Mouse (Mus musculus) MEL-GATA-1-ER (cell line): Measurements from ENCODE around the gene Med26.

ENCODE experiments used
- DNase-seq: peaks from one replicate; pipeline ENCODE4 v3.0.0-alpha.2; 2012; ENCODE audit warnings: low read depth; ENCODE audit errors: extremely low read depth

Gene Med26

DNA sequence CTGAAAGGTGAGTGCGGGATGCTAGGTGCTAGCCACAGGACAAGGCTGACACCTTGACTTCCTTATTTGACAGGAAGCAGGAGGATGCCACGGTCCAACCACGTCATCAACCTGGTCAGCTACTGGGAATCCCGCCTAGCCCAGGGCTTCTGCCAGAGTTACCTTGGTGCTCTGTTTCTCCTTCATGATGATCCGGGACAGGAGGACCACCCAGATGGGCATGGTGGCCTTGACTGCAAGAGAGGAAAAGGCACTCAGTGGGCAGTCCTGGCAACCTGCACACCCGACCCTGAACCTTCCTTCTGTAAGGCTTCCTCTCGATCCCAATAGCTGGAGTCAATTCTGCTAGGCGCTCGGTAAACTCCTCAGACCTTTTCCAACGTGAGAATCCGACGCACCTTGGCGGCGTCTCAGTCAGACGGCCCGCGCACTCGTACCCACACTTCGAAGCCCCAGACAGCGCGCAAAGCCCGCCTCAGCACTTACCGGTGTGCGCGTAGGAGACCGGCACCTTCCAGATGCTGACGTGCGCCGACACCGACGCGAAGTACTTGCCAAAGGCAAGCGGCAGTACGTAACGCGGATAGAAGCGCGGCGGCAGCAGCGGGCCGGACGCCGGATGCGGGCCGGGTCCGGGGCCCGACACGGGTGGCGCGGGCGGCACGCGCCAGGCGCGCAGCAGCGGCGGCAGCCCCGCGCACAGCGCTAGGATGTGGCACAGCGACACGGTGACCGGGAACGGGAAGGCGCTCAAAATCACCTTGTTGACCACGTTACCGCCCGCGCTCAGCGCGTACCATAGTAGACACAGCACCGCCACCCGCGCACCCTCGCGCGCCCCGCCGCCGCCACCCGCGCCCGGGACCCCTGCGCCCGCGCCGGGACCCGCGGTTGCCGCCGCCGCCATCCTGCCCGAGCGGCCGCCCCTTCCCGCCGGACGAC is 56.1 kb downstream of the Med26 start, which contains the start of gene Slc35e1:
Gene Slc35e1, minus strand, starts transcription at position 935 of the 942 bp plus-strand sequence.
- no peak for DNase-seq

DNA sequence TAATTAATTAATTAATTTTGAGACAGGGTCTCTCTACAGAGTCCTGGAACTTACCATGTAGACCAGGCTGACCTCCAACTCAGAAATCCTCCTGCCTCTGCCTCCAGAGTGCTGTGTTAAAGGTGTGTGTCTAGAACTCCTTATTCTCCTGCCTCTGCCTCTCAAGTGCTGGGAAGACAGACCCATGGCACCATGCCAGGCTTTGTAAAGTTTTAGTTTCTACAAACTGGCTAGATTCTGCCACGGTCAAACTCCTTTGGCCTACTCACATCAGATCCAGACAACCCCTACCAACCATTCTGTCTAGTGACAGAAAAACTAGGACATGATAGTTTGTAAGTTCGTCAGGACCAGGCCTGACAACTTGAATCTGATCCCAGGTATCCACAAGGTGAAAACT is 57.1 kb downstream of the Med26 start:
- DNase-seq, result no peak

DNA sequence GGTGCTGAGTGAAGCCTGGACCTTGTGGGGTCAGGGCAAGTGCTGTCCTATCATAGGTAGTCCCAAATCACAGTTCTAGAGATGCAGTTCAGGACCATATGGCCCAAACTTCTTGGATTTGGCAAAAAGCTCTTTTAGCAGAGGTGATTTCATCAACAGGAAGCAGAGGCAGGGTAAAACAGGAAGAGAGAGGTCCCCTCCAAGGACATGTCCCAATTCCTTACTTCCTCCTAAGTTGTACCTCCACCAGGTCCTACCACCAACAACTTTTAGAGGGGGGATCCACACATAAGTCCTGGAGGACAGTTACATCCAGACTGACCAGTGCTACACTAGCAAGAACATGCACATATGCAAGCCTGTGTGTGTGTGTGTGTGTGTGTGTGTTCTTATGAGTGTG is 61.1 kb downstream of the Med26 start:
- DNase-seq, result no peak

DNA sequence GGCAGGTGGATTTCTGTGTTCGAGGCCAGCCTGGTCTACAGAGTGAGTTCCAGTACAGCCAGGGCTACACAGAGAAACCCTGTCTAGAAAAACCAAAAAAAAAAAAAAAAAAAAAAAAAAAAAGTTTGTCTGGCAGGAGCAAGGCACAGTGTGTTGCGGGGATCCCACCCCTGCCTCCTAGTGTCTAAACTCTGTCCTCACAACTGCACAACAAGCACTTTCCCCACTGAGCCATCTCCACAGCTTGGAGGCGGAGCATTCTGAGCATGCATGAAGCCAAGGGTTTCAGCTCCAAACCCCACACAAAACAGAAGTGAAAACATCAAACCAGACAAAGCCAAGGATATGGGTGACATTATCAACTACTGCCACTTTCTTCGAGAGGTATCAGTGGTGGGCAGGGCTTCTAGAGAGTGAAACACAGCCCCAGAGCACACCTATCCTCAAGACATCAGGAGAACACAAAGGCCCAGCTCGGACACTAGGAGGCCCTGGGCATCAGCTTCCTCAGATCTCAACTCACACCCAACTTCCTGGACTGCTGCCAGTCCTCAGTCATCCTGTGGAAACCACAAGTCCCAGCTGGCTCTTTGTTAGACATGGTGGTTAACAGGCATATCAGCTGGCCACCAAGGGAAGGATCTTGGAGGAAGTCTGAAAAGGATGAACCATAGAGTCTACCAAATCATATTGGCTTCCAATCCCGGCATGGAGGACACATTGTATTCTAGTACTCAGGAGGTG is 62.4 kb downstream of the Med26 start:
- no peak for DNase-seq

DNA sequence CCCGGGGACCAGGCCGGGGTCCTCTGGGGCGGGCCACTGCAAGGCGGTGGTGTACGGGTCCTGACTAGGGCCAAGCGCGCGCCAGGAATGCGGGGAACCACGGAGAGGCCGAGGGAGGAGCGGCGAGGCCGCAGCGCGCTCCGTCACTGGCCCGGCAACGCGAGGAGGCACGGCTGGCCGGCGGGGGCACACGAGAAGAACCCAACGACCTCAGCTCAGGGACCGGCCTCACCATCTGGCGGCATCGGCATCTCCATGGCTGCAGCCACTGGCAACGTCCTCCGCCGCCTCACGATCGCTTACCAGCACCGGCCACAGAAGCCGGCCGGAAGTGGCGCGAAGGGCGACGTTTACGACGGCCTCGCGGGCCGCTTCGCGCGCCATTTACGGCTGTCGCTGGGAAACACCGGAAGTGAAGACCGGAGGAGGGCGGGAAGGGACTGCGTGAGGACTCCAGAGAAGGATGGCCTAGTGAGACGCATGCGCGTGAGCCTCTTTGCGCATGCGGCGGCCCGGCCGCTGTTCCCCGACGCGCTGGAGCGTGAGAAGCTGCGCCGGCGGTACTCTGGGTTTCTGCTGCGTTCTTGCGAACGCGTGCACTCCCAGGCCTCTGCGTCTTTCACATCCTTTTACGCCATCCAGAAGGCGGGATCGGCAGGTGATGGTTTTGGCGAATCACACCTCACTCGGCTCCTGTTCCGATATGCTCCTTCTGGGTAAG is 73.1 kb downstream of the Med26 start, which contains the start of gene Cherp:
Gene Cherp, minus strand, starts transcription at position 401 of the 721 bp plus-strand sequence.
- DNase-seq, result peak; percentile 95

DNA sequence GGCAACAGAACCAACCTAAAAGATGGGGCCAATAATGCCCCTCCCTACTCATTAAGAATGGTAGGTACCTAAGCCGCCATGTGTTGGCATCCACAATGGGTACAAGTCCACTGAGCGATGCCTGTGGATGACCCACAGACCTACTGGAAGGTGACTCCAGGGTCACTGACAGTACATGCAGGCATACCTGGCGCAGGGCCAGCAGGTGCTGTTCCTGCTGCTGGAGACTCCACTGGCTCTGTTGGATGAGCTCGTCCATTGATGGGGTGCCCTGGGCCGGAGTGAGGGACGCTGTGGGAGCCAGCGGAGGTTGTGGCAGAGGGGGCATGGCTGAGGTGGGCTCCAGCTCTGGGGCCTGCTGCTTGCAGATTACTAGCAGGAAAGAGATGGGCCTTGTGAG is 77.4 kb downstream of the Med26 start:
- DNase-seq, result no peak

DNA sequence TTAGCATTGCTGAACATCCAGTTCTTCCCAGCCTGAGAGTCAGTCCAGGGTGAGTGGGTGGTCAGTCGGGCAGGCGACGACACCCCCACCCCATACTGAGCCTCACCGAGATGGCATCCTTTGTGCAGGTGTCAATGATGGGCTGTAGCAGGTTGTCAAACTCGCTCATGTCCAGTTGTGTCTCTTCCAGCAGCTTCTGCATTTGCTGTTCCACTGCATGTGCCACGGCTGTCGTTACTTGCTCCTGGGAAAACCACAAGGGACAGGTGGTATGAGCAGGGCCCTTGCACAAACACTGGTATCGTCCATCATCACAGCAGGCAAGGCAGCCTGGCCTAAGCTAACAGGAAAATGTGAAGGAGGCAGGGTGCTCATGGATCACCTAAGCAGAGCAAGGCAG is 78.1 kb downstream of the Med26 start:
- no peak for DNase-seq

DNA sequence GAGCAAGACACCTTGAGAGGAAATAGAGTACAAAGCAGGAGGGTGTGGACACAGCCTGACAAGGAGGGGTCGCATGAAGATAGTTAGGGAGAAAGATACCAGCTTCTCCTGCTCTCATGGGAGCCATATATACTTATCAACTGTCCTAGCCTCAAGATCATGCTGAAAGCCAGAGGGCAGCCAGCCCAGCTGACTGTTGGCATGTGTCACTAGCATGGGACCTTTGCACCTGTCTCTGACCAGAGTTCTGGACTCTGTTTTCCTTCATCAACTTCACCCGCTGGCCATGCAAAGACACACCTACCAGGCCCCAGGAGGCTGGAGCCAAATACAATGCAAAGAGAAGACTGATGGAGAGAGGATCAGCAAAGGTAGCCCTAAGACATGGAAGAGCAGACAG is 78.8 kb downstream of the Med26 start:
- no peak for DNase-seq

DNA sequence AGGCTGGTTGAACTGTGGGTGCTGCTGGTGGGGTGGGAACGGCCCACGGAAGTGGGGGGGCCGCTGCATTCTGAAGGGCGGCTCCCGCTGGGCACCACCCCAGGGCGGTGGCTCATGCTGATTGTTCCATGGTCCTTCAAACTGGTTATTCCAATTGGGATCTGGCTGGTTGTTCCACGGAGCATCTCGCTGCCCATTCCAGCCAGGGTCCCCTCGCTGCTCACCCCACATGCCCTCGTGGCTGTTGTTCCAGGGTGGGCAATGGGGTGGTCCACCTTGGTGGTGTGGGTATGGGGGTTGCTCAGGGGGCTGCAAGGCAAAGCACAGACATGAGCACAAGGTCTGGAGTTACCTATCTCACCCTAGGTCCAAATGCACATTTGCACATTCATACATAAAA is 83.9 kb downstream of the Med26 start:
- DNase-seq, result no peak

DNA sequence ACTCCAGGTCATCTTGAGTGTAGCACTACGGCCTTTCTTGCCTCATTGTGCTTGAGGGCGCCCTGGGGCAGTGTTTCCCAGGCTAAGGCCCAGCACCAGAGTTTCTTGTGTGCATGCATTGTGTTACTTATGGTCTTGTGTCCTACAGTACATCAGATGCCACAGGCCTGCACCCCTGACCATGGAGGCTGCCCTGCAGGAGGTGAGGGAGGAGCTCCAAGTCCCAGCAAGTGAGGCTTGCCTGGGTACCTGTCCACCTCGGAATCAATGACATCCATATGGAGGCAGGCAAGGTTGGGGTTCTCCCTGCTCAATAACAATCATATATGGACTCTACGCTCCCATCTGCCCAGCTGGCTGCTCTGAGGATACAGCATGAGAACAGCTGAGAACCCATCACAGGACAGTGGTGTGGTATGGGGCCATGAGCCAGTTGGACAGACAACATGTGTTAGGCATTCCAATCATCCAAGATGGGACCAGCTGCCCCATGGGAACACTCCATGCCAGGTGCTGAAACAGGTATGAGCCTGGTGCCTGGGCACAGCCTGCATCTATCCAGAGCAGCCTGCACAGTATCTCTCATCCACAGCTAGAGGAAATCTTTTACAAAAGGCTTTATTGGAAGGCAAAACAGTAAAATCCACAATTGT is 88.1 kb downstream of the Med26 start:
- no peak for DNase-seq

DNA sequence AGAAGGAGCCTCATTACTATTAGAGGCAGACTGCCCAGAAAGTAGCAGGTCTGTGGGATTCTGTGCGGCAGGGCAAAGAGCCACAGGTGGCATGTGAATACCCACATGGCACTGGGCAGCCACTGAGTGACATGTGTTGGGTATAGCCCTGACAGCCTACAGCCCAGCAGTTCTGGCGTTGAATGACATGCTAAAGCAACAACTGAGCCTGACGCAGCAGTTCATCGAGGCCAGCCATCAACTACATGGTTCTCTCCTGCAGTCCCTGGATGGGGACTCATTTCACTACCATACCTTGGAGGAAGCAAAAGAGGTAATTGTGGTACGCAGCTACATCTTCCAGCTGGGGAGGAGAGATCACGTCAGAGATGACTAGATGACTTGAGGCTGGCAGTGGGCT is 89.6 kb downstream of the Med26 start:
- DNase-seq, result no peak

DNA sequence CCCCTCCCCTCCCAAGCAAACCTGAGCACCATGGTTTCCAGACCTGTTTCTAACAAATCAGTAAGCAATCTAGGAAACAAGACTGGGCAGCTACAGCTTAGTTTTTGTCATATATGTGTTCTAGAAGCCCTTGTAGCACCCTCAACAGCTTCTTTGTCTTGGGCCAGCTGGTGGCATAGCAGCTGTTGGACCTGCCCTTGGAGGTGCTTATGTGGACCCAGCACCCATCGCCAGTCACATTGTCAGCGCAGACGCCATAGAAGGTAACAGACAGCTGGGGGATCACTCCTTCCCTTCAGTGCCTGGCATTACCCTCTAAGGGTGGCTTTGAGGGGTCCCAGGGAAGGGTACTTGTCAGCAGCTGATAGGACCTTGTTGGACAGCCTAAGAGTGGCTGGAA is 90.3 kb downstream of the Med26 start:
- DNase-seq, result no peak

DNA sequence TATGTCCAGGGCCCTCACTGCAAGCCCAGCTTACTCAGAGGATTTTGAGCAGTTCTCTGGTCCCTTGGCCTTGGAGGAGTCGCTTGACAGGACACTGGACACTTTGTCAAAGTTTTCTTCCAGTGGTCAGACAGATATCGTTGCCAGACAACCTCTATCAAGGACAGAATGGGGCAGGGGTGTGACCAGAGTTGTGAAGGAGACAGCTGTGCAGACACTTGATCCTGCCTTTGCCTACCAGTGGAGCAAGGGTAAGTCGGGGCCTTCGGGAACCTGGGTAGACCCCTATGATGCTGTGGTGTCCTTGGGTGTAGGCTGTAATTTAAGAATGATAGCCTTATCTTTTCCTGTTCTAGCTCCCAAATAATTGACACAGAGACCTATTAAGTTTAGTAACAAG is 92.8 kb downstream of the Med26 start:
- DNase-seq, result no peak

DNA sequence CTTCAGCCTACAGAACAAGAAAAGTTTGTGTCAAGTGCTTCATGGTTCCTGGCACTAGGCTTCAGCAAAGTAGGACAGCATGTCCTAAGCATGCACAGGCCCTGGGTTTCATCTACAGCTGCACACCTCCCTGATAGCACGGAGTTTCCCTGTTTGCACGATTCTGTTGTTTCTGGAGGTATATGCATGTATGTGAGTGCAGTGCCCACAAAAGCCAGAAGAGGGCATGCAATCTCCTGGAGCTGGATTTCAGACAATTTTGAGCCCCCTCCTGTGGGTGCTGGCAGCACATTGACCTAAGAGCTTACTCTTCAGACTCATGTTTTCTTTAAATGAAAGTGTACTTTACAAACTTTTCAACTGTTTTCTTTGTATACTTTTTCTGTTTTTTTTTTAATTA is 94.2 kb downstream of the Med26 start:
- DNase-seq, result no peak

DNA sequence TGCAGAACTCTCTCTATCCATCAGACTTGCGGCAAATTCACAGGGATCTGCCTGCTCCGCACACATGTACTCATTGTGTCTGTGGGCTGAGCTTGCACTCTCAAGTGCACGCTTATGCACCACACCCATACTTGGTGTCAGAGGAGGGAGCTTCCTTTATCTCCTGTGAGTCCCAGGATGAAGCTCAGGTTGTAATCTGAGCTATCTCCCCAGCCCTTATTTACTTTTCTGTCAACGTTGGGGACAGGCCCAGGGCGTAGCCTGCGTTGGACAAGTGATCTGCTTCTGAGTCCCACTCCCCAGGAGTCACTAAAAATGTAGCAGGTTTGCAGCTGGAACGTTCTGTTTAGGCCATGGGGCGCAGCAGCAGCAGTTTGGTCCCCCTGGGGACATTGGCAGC is 96.6 kb downstream of the Med26 start:
- DNase-seq, result no peak

DNA sequence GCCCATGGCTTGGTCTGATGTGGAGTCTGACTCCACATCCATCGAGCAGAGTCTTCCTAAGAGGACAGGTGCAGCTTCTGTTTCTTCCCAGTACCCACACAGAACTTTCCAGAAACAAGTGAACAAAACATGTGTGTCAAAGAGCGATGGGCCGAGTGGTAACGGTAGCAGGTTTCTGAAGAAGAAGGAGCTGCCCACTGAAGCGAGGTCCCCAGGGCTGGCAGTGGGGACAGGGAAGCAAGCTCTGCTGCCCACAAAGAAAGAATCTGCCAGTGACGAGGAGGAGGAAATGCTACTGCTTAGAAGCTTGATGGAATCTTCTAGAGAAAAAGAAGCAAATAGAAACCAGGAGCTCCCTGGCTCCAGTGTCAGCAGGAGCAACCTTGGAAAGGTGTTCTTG is 103.0 kb downstream of the Med26 start:
- DNase-seq, result no peak
